Mouse (Mus musculus) intestine, embryonic 14.5 days (tissue): Measurements from ENCODE around the gene Harbi1. TPM values are rescaled to one million over a fixed set of nuclear protein-coding genes. Genes with fewer than 3 reads are reported as not detected.
"Not testable (repeated sequence)": the region's sequence is repeated elsewhere in the genome, so short reads cannot be mapped to it uniquely, and the experiment has no call there.

ENCODE experiments used
- ATAC-seq: fragments of 200-750 bp; cut with Nextera tagmentation; replicated peaks from 2 replicates; pipeline ENCODE4 v1.8.0; 2017; ENCODE audit warnings: low read depth, moderate number of reproducible peaks, moderate TSS enrichment, moderate library complexity; ENCODE audit not compliant: low FRiP score, low TSS enrichment
- DNase-seq: peaks from one replicate; pipeline ENCODE4 v3.0.0-alpha.2; 2018; ENCODE audit warnings: low spot score
- H3K27ac ChIP-seq: fragments of 300-500 bp; sonication (generic); 2 replicates; pipeline ENCODE4 v1.5.1; 2014; ENCODE audit warnings: low read depth, mild to moderate bottlenecking, control low read depth
- H3K27me3 ChIP-seq: fragments of 300-500 bp; sonication (generic); replicated peaks from 2 replicates; pipeline ENCODE4 v1.6.1; 2014; ENCODE audit warnings: low read length, control low read depth; ENCODE audit not compliant: control insufficient read depth, insufficient read depth
- H3K36me3 ChIP-seq: fragments of 300-500 bp; sonication (generic); 2 replicates; pipeline ENCODE4 v1.6.1; 2014; ENCODE audit warnings: low read length, control low read depth; ENCODE audit not compliant: control insufficient read depth, insufficient read depth
- H3K4me1 ChIP-seq: fragments of 300-500 bp; sonication (generic); replicated peaks from 2 replicates; pipeline ENCODE4 v1.6.1; 2014; ENCODE audit warnings: low read length, control low read depth, mixed read lengths; ENCODE audit not compliant: control insufficient read depth, insufficient read depth
- H3K4me2 ChIP-seq: fragments of 300-500 bp; sonication (generic); 2 replicates; pipeline ENCODE4 v1.6.1; 2014; ENCODE audit warnings: low read length
- H3K4me3 ChIP-seq: fragments of 300-500 bp; sonication (generic); 2 replicates; pipeline ENCODE4 v1.5.1; 2014; ENCODE audit warnings: low read depth, low read length, control low read depth, mixed read lengths
- H3K9ac ChIP-seq: fragments of 300-500 bp; sonication (generic); 2 replicates; pipeline ENCODE4 v1.6.1; 2014; ENCODE audit warnings: mild to moderate bottlenecking, low read length
- H3K9me3 ChIP-seq: fragments of 300-500 bp; sonication (generic); 2 replicates; pipeline ENCODE4 v1.6.1; 2016; ENCODE audit warnings: low read length, control low read depth; ENCODE audit not compliant: control insufficient read depth
- WGBS: fragments of 180-500 bp; shearing (Covaris S2); extraction: QIAGEN DNeasy Blood & Tissue Kit; methylation state at CpG from one replicate; pipeline ENCODE4 v1.1.7; 2014; 5-methylcytosine and 5-hydroxymethylcytosine counted together
- polyA plus RNA-seq: library from polyadenylated mRNA; unstranded; fragments of >200 nt; fragmentation: Nextera tagmentation; extraction: Ambion mirVana; gene quantifications from 2 replicates; pipeline ENCODE4 v1.2.1, GENCODE M21; 2014

Harbi1 gene
- polyA plus RNA-seq, 1 experiment from 2014 or later = 15.0 TPM

GRCm38 (mm10) chr2:91724716-91725115 is 14.1 kb downstream of the Harbi1 start:
- H3K4me3 ChIP-seq = no peak overlapping the region
- H3K36me3 ChIP-seq = peaks cover 13% of the 10 kb centered on the region
- no peaks in the 10 kb centered on the region for H3K9me3 ChIP-seq
- H3K27ac ChIP-seq = no peak overlapping the region
- 67% methylated on average over 2 of the region's 2 CpGs for WGBS
- no peak for DNase-seq
- ATAC-seq = no peak
- no peaks in the 10 kb centered on the region for H3K27me3 ChIP-seq
- no peaks in the 10 kb centered on the region for H3K4me1 ChIP-seq
- no peak overlapping the region for H3K4me2 ChIP-seq
- no peak overlapping the region for H3K9ac ChIP-seq

- not testable (repeated sequence) for ATAC-seq, H3K27ac ChIP-seq, DNase-seq, H3K36me3 ChIP-seq, H3K4me3 ChIP-seq, H3K9me3 ChIP-seq, H3K4me2 ChIP-seq, H3K4me1 ChIP-seq, H3K9ac ChIP-seq, H3K27me3 ChIP-seq
- WGBS = 48% methylated on average over 4 of the region's 4 CpGs
Measured at GRCm38 (mm10) chr2:91725476-91725875, 14.8 kb downstream of the Harbi1 start.

- no peaks in the 10 kb centered on the region for H3K36me3 ChIP-seq
- H3K9ac ChIP-seq = no peak overlapping the region
- no peak for DNase-seq
- H3K4me3 ChIP-seq = no peak overlapping the region
- H3K4me1 ChIP-seq = peaks cover 2% of the 10 kb centered on the region; the same call in 1 of the 2 replicates
- H3K27me3 ChIP-seq = no peaks in the 10 kb centered on the region
- no peaks in the 10 kb centered on the region for H3K9me3 ChIP-seq
- 85% methylated on average over 3 of the region's 3 CpGs for WGBS
- no peak overlapping the region for H3K27ac ChIP-seq
- no peak for ATAC-seq
- no peak overlapping the region for H3K4me2 ChIP-seq
Measured at GRCm38 (mm10) chr2:91727011-91727410, 16.4 kb downstream of the Harbi1 start.

- DNase-seq (no peak), ATAC-seq (no peak)
- Histone ChIP-seq H3K4me2 (peak overlapping the region; percentile 51), H3K4me1 (peaks cover 2% of the 10 kb centered on the region; the same call in 1 of the 2 replicates), H3K36me3 (no peaks in the 10 kb centered on the region), H3K27me3 (no peaks in the 10 kb centered on the region), H3K9me3 (no peaks in the 10 kb centered on the region), H3K4me3 (peak overlapping the region; percentile 86), H3K9ac (peak overlapping the region; percentile 91), H3K27ac (0 out of 2 replicates have a peak overlapping the region, but pooled peaks have one; percentile 93)
- 20% methylated on average over 4 of the region's 4 CpGs for WGBS
Measured at GRCm38 (mm10) chr2:91729571-91729970, 18.9 kb downstream of the Harbi1 start.

- Histone ChIP-seq H3K4me3 (peak within 1 kb of the TSS; percentile 86), H3K4me1 (peaks cover 2% of the 10 kb centered on the region; the same call in 1 of the 2 replicates), H3K27me3 (no peaks in the 10 kb centered on the region), H3K36me3 (no peaks in the 10 kb centered on the region), H3K27ac (peak within 1 kb of the TSS; percentile 93), H3K9me3 (no peaks in the 10 kb centered on the region), H3K4me2 (peak within 1 kb of the TSS; percentile 78), H3K9ac (peak within 1 kb of the TSS; percentile 91)
- ATAC-seq = peak; percentile 91
- peak; percentile 90 for DNase-seq
- under 1% methylated on average over 68 of the region's 68 CpGs for WGBS
Measured at GRCm38 (mm10) chr2:91729971-91730821, 19.5 kb downstream of the Harbi1 start, which contains the start of gene Ambra1. TSS of gene Ambra1 (plus strand) at chr2:91730134.

GRCm38 (mm10) chr2:91735221-91735620 is 24.6 kb downstream of the Harbi1 start:
- H3K36me3 ChIP-seq = no peaks in the 10 kb centered on the region
- ATAC-seq (no peak), DNase-seq (no peak)
- no peaks in the 10 kb centered on the region for H3K9me3 ChIP-seq
- H3K4me2 ChIP-seq = no peak overlapping the region
- H3K27me3 ChIP-seq = no peaks in the 10 kb centered on the region
- H3K27ac ChIP-seq = no peak overlapping the region
- 90% methylated on average over 5 of the region's 5 CpGs for WGBS
- no peak overlapping the region for H3K4me3 ChIP-seq
- H3K9ac ChIP-seq = no peak overlapping the region
- peaks cover 2% of the 10 kb centered on the region; the same call in 1 of the 2 replicates for H3K4me1 ChIP-seq

GRCm38 (mm10) chr2:91739586-91739985 is 28.9 kb downstream of the Harbi1 start:
- H3K4me1 ChIP-seq = no peaks in the 10 kb centered on the region
- no peaks in the 10 kb centered on the region for H3K9me3 ChIP-seq
- H3K4me2 ChIP-seq = no peak overlapping the region
- ATAC-seq (no peak), DNase-seq (no peak)
- WGBS = 97% methylated on average over 1 of the region's 1 CpGs
- H3K27me3 ChIP-seq = no peaks in the 10 kb centered on the region
- no peak overlapping the region for H3K4me3 ChIP-seq
- no peak overlapping the region for H3K9ac ChIP-seq
- H3K27ac ChIP-seq = no peak overlapping the region
- no peaks in the 10 kb centered on the region for H3K36me3 ChIP-seq

GRCm38 (mm10) chr2:91744686-91745085 is 34.0 kb downstream of the Harbi1 start:
- no peak overlapping the region for H3K9ac ChIP-seq
- H3K9me3 ChIP-seq = no peaks in the 10 kb centered on the region
- no peak overlapping the region for H3K4me2 ChIP-seq
- 0 out of 2 replicates have a peak, but pooled peaks cover 4% of the 10 kb centered on the region for H3K36me3 ChIP-seq
- H3K4me1 ChIP-seq = no peaks in the 10 kb centered on the region
- H3K27ac ChIP-seq = no peak overlapping the region
- 90% methylated on average over 5 of the region's 5 CpGs for WGBS
- no peak for DNase-seq
- no peak overlapping the region for H3K4me3 ChIP-seq
- no peaks in the 10 kb centered on the region for H3K27me3 ChIP-seq
- no peak for ATAC-seq
